Mouse (Mus musculus) right cerebral cortex, postnatal 4 days (tissue): ENCODE results near the gene Alk.

Experiments
- DNase-seq: peaks from one replicate; pipeline ENCODE4 v3.0.0-alpha.2; 2022

Gene Alk

DNA sequence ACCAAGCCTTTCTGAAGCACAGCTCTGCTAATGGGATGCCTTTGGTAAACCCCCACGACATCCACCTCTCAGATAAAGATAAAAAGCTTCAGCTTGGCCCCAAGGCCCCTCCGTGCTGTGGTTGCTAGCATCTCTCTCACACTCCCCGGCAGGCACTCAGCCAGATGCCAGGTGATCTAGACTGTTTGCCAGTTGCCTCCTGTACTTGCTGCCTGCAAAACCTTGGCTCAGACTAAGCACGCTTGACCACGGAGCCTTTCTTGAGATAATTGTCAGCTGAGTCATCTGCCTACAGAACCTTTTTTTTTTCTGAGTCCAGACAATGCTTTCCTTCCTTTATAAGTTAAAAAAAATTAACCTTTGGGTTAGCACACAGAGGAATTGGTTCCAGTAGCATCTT is 486.1 kb downstream of the Alk start:
- no peak for DNase-seq

DNA sequence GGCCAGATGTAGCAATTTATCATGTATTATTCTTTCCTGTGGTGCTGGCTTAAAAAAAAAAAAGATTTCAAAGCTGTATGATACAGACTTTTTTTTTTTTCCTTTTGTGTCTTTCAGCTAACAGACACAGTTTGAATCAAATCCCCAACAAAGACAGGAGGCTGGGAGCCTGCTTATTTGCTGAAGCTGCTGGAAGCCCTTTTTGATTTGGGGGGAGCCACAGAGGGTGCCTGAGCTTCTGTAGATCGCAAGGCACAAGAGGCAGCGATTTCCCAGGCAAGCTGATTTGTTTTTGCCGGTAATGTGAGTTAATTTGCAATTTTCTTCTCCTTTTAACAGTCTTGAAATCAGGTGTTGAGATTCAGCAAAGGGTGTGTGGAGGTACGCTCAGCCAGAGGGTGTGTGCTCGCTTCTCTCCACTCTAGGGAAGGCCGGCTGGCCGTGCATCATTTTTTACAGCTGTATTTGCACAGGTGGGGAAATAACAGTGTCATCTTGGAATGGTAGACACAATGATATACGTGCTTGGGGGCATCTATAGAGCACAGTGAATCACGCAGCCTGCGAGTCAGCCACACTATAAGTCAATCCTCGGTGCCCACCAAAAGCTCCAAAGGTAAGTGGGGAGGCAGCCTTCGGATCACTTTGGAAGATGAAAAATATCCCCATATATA is 489.0 kb downstream of the Alk start:
- no peak for DNase-seq

- no peak for DNase-seq
Observed at GRCm38 (mm10) chr17:72112004-72112403, 492.4 kb downstream of the Alk start.

DNA sequence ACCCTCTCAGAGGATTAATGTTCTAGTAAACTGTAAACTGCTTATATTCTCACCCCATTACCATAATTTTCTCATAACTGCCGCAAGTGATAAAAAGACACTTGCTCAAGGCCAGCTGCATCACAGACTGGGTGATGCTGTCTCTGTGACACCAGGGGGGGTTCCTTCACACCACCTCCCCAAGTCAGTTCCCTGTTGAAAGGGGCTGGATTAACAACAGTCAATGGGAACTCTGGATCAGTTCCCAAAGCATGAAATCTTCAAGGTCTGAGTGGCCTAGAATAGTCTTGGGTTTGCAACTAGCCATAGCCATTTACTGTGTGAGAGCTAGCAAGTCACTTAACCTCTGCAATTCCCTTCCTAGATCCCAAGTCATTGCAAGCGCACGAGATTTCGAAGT is 492.9 kb downstream of the Alk start:
- DNase-seq, result no peak

DNA sequence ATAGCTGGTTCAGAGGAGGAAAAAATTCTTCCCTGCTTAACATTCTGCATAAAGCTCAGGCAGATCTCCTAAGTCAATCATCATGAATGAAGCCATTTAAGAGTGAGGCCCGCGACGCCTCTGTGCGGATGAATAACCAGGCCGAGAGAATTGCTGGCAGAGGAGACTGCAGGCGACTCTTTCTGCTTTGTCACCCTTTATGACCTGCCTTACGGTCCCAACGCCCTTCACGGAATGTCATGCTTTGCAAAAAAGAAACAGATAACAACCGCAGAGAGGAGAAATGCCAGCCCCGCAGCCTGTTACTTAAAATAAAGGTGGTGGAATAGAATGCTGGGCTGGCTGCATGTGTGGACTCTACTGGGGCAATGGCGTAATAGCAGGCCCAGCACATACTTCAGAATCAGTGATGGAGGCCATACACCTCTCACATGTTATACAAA is 517.1 kb downstream of the Alk start:
- DNase-seq, result peak; percentile 9

DNA sequence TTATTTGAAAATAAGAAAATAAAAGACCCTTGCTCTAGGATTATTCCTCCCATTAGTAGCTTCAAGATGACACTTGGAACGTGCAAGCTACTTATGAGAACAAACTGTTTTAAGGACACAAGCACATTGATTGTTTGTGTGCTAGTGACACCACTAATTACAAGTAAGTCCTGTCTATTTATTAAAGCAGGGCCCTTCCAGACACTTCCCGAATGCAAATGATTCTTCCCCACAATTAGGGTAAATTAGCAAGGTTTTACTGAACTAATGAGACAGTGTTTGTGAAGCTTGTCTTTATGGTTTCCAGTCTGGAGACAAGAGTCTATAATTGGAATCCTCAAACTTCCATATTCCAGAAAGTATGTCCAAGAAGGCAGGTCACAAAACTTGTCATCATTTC is 523.0 kb downstream of the Alk start:
- no peak for DNase-seq

DNA sequence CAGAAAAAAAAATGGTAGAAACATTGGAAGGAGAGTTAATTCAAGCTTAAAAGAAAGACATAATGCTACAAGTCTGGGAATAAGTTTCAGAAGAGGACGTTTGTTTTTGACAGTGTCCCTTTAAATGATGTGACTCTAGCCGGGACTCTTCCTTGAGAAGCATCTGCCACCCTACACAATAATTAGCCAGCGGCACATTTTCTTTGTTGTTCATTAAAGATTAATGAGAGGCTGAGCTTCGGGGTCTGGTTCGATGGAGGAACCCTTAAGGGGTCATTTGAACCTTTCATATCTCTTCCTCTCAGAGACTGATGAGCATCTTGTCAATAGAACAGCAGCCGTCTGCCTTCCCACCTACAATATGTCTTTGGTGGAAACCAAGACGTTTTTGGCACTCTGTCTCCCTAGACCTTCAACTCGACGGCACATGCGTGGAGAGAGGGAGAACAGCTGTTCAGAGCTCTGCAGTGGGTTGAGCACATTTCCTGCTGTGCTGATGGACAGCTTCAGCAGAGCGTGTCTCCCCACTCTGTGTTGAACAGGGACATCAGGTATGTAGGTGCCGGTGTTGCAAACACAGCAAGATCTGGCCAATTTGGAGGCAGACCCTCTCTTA is 528.0 kb downstream of the Alk start:
- no peak for DNase-seq

GRCm38 (mm10) chr17:72071871-72072270 is 532.6 kb downstream of the Alk start:
- DNase-seq, result no peak

- no peak for DNase-seq
Observed at GRCm38 (mm10) chr17:72068176-72068575, 536.3 kb downstream of the Alk start.

DNA sequence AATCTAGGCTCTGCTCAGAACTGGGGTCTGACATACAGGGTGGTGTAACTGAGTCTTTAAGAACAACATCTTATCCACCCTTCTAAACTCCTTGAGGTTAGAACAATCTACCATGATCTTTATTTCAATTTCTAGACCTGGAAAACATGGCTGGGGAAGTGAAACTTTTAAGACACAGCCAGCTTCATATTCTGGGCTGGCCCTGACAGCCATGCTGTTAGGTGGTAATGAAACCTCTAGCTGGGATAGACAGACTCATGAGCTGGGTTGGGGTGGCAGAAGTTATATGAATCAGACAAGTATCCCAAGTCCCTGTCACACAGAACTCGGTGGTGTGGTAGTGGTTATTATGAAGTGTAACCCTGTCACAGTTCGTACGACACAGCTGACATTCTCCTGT is 541.4 kb downstream of the Alk start:
- DNase-seq, result no peak

DNA sequence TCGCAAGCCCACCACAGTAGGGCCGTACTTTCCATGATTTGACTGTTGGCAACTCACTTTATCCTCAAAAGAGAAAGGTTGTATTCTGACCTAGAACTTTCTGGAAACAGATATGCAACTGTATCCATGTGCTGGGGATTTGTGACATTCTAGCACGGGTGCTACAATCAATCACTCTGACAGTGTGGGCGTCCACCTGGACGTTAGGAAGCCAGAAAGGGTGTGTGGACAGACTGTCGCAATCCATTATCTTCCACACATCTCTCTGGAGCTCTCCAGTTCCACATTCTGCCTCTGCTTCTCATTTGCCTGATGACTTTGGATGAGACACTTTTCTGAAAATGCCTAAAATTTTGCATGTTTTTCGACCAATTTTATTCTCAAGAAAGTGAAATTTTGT is 545.1 kb downstream of the Alk start:
- DNase-seq, result no peak

GRCm38 (mm10) chr17:72045671-72046070 is 558.8 kb downstream of the Alk start:
- DNase-seq, result no peak

GRCm38 (mm10) chr17:72043667-72044390 is 560.6 kb downstream of the Alk start:
- no peak for DNase-seq

GRCm38 (mm10) chr17:72043001-72043666 is 561.3 kb downstream of the Alk start:
- peak; percentile 59 for DNase-seq

GRCm38 (mm10) chr17:72039176-72039948 is 565.1 kb downstream of the Alk start:
- no peak for DNase-seq

GRCm38 (mm10) chr17:72038371-72038770 is 566.1 kb downstream of the Alk start:
- no peak for DNase-seq

DNA sequence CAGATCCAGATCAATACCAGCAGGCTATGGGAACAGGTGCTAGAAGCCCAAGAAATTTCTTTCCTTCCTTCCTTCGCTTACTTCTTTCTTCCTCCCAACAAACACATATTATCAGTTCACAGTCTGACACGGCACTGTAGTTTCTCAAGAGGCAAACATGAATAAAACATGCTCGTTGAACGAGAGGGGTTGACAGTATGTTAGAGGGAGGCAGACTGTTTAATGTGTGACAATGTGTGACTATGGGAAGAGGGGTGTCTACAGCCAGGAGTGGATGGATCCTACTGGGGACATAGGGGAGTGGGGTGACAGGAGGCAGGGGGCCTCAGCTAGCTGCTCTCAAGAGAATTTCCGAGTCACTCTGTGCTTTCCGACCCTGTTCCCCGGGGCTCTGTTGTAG is 573.8 kb downstream of the Alk start:
- no peak for DNase-seq

GRCm38 (mm10) chr17:72023323-72023722 is 581.1 kb downstream of the Alk start:
- DNase-seq, result no peak

DNA sequence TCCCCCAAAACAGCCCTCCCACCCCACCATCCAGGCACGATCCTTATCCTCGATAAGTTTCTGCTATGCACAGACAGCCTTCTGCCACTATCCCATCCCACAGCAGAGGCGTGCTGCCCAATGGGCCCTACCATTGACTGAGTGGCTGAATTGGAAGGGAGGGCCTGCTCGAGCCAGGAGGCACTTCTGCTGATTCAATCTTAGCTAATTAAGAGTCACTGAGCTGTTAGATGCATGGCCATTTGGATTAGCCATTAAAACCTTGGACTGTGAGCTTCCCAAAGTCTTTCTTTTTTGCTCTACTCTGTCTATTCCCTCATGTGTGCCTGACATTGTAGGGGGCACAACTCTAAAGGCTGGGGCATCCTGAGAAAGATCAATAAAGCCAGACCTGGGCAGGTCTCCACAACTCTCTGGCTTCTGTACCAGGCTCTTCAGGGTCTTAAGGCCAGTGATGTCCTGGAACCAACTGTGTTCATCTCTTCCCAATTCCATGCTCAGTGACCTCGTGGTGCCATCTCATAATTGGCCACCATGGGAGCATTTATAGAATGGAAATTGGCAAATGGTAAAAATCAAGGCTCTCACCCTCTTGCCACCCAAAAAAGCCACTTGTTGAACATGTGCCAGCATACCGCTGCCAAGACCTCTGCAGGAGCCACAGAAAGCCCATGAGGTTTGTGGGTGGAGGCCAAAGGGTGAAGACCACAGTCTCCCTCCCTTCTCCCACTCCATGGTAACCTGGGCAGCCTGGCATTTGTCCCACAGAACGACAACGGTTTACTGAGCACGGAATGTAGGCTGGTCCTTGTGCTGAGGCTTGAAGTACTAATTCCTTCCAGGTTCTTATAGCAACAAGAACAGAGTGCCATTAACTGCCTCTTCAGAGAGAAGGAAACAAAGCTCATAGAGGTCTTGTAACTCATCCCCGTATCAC is 582.4 kb downstream of the Alk start:
- peak; percentile 33 for DNase-seq

DNA sequence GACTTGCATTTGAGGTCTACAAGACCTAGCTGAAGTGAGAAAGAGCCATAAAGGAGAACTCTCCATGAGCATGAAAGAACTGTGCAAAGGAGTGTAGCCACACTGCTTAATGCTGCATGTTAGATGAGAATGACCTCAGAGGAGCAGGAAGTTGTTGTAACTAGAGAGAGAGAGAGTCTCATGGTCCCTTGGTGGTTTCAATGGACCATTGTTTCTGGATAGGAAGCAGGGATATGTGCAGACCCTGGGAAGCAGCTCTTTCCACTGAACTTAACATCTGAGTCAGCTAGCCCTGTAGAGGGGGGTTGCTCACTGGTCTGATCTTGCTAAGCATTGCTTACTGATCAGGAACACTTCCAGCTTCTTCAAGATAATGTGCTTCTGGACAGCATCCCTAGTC is 587.1 kb downstream of the Alk start:
- DNase-seq, result no peak

- peak; percentile 65 for DNase-seq
Observed at GRCm38 (mm10) chr17:72015253-72015652, 589.2 kb downstream of the Alk start.

GRCm38 (mm10) chr17:72012775-72013174 is 591.7 kb downstream of the Alk start:
- no peak for DNase-seq
